Mouse (Mus musculus): Measurements from ENCODE around the gene Gpatch2l. TPM values are rescaled to one million over a fixed set of nuclear protein-coding genes. Genes with fewer than 3 reads are reported as not detected.

The Gpatch2l gene
- polyA plus RNA-seq, 1 experiment from 2014 or later = 14.3 TPM

- Histone ChIP-seq H3K36me3 (ENCODE audit: control insufficient read depth, insufficient read depth, low read length) (peaks cover 7% of the 10 kb centered on the region), H3K4me2 (ENCODE audit: low read length) (no peak overlapping the region), H3K9ac (ENCODE audit: low read length) (no peak overlapping the region), H3K4me1 (replicated peaks; ENCODE audit: control insufficient read depth, insufficient read depth, low read length) (no peaks in the 10 kb centered on the region), H3K27me3 (replicated peaks; ENCODE audit: control insufficient read depth, insufficient read depth, low read length) (no peaks in the 10 kb centered on the region), H3K4me3 (ENCODE audit: low read depth, low read length) (no peak overlapping the region), H3K27ac (ENCODE audit: low read depth) (no peak overlapping the region), H3K9me3 (ENCODE audit: control insufficient read depth, low read length) (no peaks in the 10 kb centered on the region)
- 86% methylated on average over 7 of the region's 7 CpGs for WGBS
- DNase-seq (ENCODE audit: low spot score) (no peak), ATAC-seq (replicated peaks; ENCODE audit: low FRiP score, low TSS enrichment, low read depth) (no peak)
Observed at GRCm38 (mm10) chr12:86254910-86255309, 13.3 kb downstream of the Gpatch2l start.

- Histone ChIP-seq H3K27me3 (replicated peaks; ENCODE audit: control insufficient read depth, insufficient read depth, low read length) (no peaks in the 10 kb centered on the region), H3K9ac (ENCODE audit: low read length) (no peak overlapping the region), H3K36me3 (ENCODE audit: control insufficient read depth, insufficient read depth, low read length) (peaks cover 36% of the 10 kb centered on the region), H3K4me3 (ENCODE audit: low read depth, low read length) (no peak overlapping the region), H3K4me2 (ENCODE audit: low read length) (no peak overlapping the region), H3K9me3 (ENCODE audit: control insufficient read depth, low read length) (no peaks in the 10 kb centered on the region), H3K27ac (ENCODE audit: low read depth) (no peak overlapping the region), H3K4me1 (replicated peaks; ENCODE audit: control insufficient read depth, insufficient read depth, low read length) (0 out of 2 replicates have a peak, but pooled peaks cover 5% of the 10 kb centered on the region)
- DNase-seq (ENCODE audit: low spot score) (no peak), ATAC-seq (replicated peaks; ENCODE audit: low FRiP score, low TSS enrichment, low read depth) (no peak)
- 71% methylated on average over 9 of the region's 9 CpGs for WGBS
Observed at GRCm38 (mm10) chr12:86271626-86272025, 30.0 kb downstream of the Gpatch2l start.

- Histone ChIP-seq H3K9ac (ENCODE audit: low read length) (no peak overlapping the region), H3K36me3 (ENCODE audit: control insufficient read depth, insufficient read depth, low read length) (peaks cover 18% of the 10 kb centered on the region), H3K27ac (ENCODE audit: low read depth) (no peak overlapping the region; the same call in 1 of the 2 replicates), H3K9me3 (ENCODE audit: control insufficient read depth, low read length) (no peaks in the 10 kb centered on the region), H3K4me3 (ENCODE audit: low read depth, low read length) (no peak overlapping the region), H3K27me3 (replicated peaks; ENCODE audit: control insufficient read depth, insufficient read depth, low read length) (no peaks in the 10 kb centered on the region), H3K4me2 (ENCODE audit: low read length) (no peak overlapping the region), H3K4me1 (replicated peaks; ENCODE audit: control insufficient read depth, insufficient read depth, low read length) (0 out of 2 replicates have a peak, but pooled peaks cover 7% of the 10 kb centered on the region)
- no peak for DNase-seq (ENCODE audit: low spot score)
- no peak for ATAC-seq (replicated peaks; ENCODE audit: low FRiP score, low TSS enrichment, low read depth)
- 37% methylated on average over 2 of the region's 2 CpGs for WGBS
Observed at GRCm38 (mm10) chr12:86274246-86274645, 32.6 kb downstream of the Gpatch2l start.

- ATAC-seq (replicated peaks; ENCODE audit: low FRiP score, low TSS enrichment, low read depth) = no peak
- Histone ChIP-seq H3K9ac (ENCODE audit: low read length) (no peak overlapping the region), H3K27ac (ENCODE audit: low read depth) (no peak overlapping the region), H3K9me3 (ENCODE audit: control insufficient read depth, low read length) (no peaks in the 10 kb centered on the region), H3K4me2 (ENCODE audit: low read length) (no peak overlapping the region), H3K4me1 (replicated peaks; ENCODE audit: control insufficient read depth, insufficient read depth, low read length) (0 out of 2 replicates have a peak, but pooled peaks cover 7% of the 10 kb centered on the region), H3K27me3 (replicated peaks; ENCODE audit: control insufficient read depth, insufficient read depth, low read length) (no peaks in the 10 kb centered on the region), H3K36me3 (ENCODE audit: control insufficient read depth, insufficient read depth, low read length) (peaks cover 6% of the 10 kb centered on the region), H3K4me3 (ENCODE audit: low read depth, low read length) (no peak overlapping the region)
- 74% methylated on average over 3 of the region's 3 CpGs for WGBS
- no peak for DNase-seq (ENCODE audit: low spot score)
Observed at GRCm38 (mm10) chr12:86275731-86276130, 34.1 kb downstream of the Gpatch2l start.

GRCm38 (mm10) chr12:86276463-86276862, 34.8 kb downstream of the Gpatch2l start:
- peaks cover 6% of the 10 kb centered on the region for H3K36me3 ChIP-seq (ENCODE audit: control insufficient read depth, insufficient read depth, low read length)
- no peak overlapping the region for H3K27ac ChIP-seq (ENCODE audit: low read depth)
- no peaks in the 10 kb centered on the region for H3K9me3 ChIP-seq (ENCODE audit: control insufficient read depth, low read length)
- H3K27me3 ChIP-seq (replicated peaks; ENCODE audit: control insufficient read depth, insufficient read depth, low read length) = no peaks in the 10 kb centered on the region
- no peak overlapping the region for H3K9ac ChIP-seq (ENCODE audit: low read length)
- DNase-seq (ENCODE audit: low spot score) (no peak), ATAC-seq (replicated peaks; ENCODE audit: low FRiP score, low TSS enrichment, low read depth) (no peak)
- H3K4me1 ChIP-seq (replicated peaks; ENCODE audit: control insufficient read depth, insufficient read depth, low read length) = 0 out of 2 replicates have a peak, but pooled peaks cover 7% of the 10 kb centered on the region
- no peak overlapping the region for H3K4me2 ChIP-seq (ENCODE audit: low read length)
- 79% methylated on average over 2 of the region's 2 CpGs for WGBS
- H3K4me3 ChIP-seq (ENCODE audit: low read depth, low read length) = no peak overlapping the region

GRCm38 (mm10) chr12:86276895-86277294, 35.2 kb downstream of the Gpatch2l start:
- 55% methylated on average over 5 of the region's 5 CpGs for WGBS
- no peak overlapping the region for H3K4me3 ChIP-seq (ENCODE audit: low read depth, low read length)
- no peak overlapping the region for H3K9ac ChIP-seq (ENCODE audit: low read length)
- ATAC-seq (replicated peaks; ENCODE audit: low FRiP score, low TSS enrichment, low read depth) (no peak), DNase-seq (ENCODE audit: low spot score) (no peak)
- H3K4me2 ChIP-seq (ENCODE audit: low read length) = no peak overlapping the region
- no peak overlapping the region for H3K27ac ChIP-seq (ENCODE audit: low read depth)
- H3K4me1 ChIP-seq (replicated peaks; ENCODE audit: control insufficient read depth, insufficient read depth, low read length) = 0 out of 2 replicates have a peak, but pooled peaks cover 7% of the 10 kb centered on the region
- H3K27me3 ChIP-seq (replicated peaks; ENCODE audit: control insufficient read depth, insufficient read depth, low read length) = no peaks in the 10 kb centered on the region
- H3K9me3 ChIP-seq (ENCODE audit: control insufficient read depth, low read length) = no peaks in the 10 kb centered on the region
- peaks cover 3% of the 10 kb centered on the region for H3K36me3 ChIP-seq (ENCODE audit: control insufficient read depth, insufficient read depth, low read length)

- H3K36me3 ChIP-seq (ENCODE audit: control insufficient read depth, insufficient read depth, low read length) = peaks cover 15% of the 10 kb centered on the region; the same call in 1 of the 2 replicates
- ATAC-seq (replicated peaks; ENCODE audit: low FRiP score, low TSS enrichment, low read depth) (no peak), DNase-seq (ENCODE audit: low spot score) (no peak)
- no peaks in the 10 kb centered on the region for H3K27me3 ChIP-seq (replicated peaks; ENCODE audit: control insufficient read depth, insufficient read depth, low read length)
- no peak overlapping the region for H3K4me3 ChIP-seq (ENCODE audit: low read depth, low read length)
- H3K4me2 ChIP-seq (ENCODE audit: low read length) = no peak overlapping the region
- 65% methylated on average over 10 of the region's 10 CpGs for WGBS
- H3K9me3 ChIP-seq (ENCODE audit: control insufficient read depth, low read length) = no peaks in the 10 kb centered on the region
- no peak overlapping the region for H3K27ac ChIP-seq (ENCODE audit: low read depth)
- H3K9ac ChIP-seq (ENCODE audit: low read length) = no peak overlapping the region
- H3K4me1 ChIP-seq (replicated peaks; ENCODE audit: control insufficient read depth, insufficient read depth, low read length) = 0 out of 2 replicates have a peak, but pooled peaks cover 2% of the 10 kb centered on the region
Observed at GRCm38 (mm10) chr12:86280000-86280399, 38.3 kb downstream of the Gpatch2l start.

- Histone ChIP-seq H3K4me2 (ENCODE audit: low read length) (no peak overlapping the region), H3K36me3 (ENCODE audit: control insufficient read depth, insufficient read depth, low read length) (peaks cover 43% of the 10 kb centered on the region), H3K27ac (ENCODE audit: low read depth) (no peak overlapping the region), H3K4me1 (replicated peaks; ENCODE audit: control insufficient read depth, insufficient read depth, low read length) (no peaks in the 10 kb centered on the region), H3K27me3 (replicated peaks; ENCODE audit: control insufficient read depth, insufficient read depth, low read length) (no peaks in the 10 kb centered on the region), H3K9ac (ENCODE audit: low read length) (no peak overlapping the region), H3K9me3 (ENCODE audit: control insufficient read depth, low read length) (no peaks in the 10 kb centered on the region), H3K4me3 (ENCODE audit: low read depth, low read length) (no peak overlapping the region)
- no peak for DNase-seq (ENCODE audit: low spot score)
- 92% methylated on average over 2 of the region's 2 CpGs for WGBS
- no peak for ATAC-seq (replicated peaks; ENCODE audit: low FRiP score, low TSS enrichment, low read depth)
Observed at GRCm38 (mm10) chr12:86285704-86286103, 44.0 kb downstream of the Gpatch2l start.

- Histone ChIP-seq H3K27ac (ENCODE audit: low read depth) (no peak overlapping the region), H3K9ac (ENCODE audit: low read length) (no peak overlapping the region), H3K4me3 (ENCODE audit: low read depth, low read length) (no peak overlapping the region), H3K27me3 (replicated peaks; ENCODE audit: control insufficient read depth, insufficient read depth, low read length) (no peaks in the 10 kb centered on the region), H3K4me1 (replicated peaks; ENCODE audit: control insufficient read depth, insufficient read depth, low read length) (no peaks in the 10 kb centered on the region), H3K4me2 (ENCODE audit: low read length) (no peak overlapping the region), H3K36me3 (ENCODE audit: control insufficient read depth, insufficient read depth, low read length) (no peaks in the 10 kb centered on the region), H3K9me3 (ENCODE audit: control insufficient read depth, low read length) (0 out of 2 replicates have a peak, but pooled peaks cover 3% of the 10 kb centered on the region)
- DNase-seq (ENCODE audit: low spot score) (no peak), ATAC-seq (replicated peaks; ENCODE audit: low FRiP score, low TSS enrichment, low read depth) (no peak)
- WGBS = 71% methylated on average over 10 of the region's 10 CpGs
Observed at GRCm38 (mm10) chr12:86297450-86297849, 55.8 kb downstream of the Gpatch2l start.

Data from intestine, embryonic 14.5 days (tissue).